Mouse (Mus musculus) embryonic facial prominence, embryonic 11.5 days (tissue): Measurements from ENCODE around the gene Asic2. TPM values are rescaled to one million over a fixed set of nuclear protein-coding genes. Genes with fewer than 3 reads are reported as not detected.

Source experiments
- ATAC-seq: fragments of 200-750 bp; cut with Nextera tagmentation; replicated peaks from 2 replicates; pipeline ENCODE4 v1.8.0; 2017; ENCODE audit warnings: low read depth; ENCODE audit not compliant: insufficient number of reproducible peaks, low FRiP score, low TSS enrichment
- DNase-seq: peaks from one replicate; pipeline ENCODE4 v3.0.0-alpha.2; 2015; ENCODE audit warnings: low spot score
- H3K27ac ChIP-seq: fragments of 300-500 bp; sonication (generic); replicated peaks from 2 replicates; pipeline ENCODE4 v1.5.1; 2014; ENCODE audit warnings: mild to moderate bottlenecking, low read depth, low read length, control low read depth
- H3K27me3 ChIP-seq: fragments of 300-500 bp; sonication (generic); 2 replicates; pipeline ENCODE4 v1.6.1; 2014; ENCODE audit warnings: mild to moderate bottlenecking, low read length, moderate library complexity, mixed read lengths; ENCODE audit not compliant: control insufficient read depth, insufficient read depth
- H3K36me3 ChIP-seq: fragments of 300-500 bp; sonication (generic); replicated peaks from 2 replicates; pipeline ENCODE4 v1.6.1; 2014; ENCODE audit warnings: low read depth, mild to moderate bottlenecking, low read length, moderate library complexity, mixed read lengths; ENCODE audit not compliant: control insufficient read depth, insufficient read depth
- H3K4me1 ChIP-seq: fragments of 300-500 bp; sonication (generic); 2 replicates; pipeline ENCODE4 v1.6.1; 2014; ENCODE audit warnings: low read length, mixed read lengths; ENCODE audit not compliant: control insufficient read depth, insufficient read depth
- H3K4me2 ChIP-seq: fragments of 300-500 bp; sonication (generic); 2 replicates; pipeline ENCODE4 v1.6.1; 2014; ENCODE audit warnings: low read depth, mild to moderate bottlenecking, control low read depth, low read length, moderate library complexity
- H3K4me3 ChIP-seq: fragments of 300-500 bp; sonication (generic); 2 replicates; pipeline ENCODE4 v1.5.1; 2014; ENCODE audit warnings: low read depth, low read length, control low read depth
- H3K9ac ChIP-seq: fragments of 300-500 bp; sonication (generic); replicated peaks from 2 replicates; pipeline ENCODE4 v1.6.1; 2014; ENCODE audit warnings: mild to moderate bottlenecking, control low read depth, low read length
- H3K9me3 ChIP-seq: fragments of 300-500 bp; sonication (generic); replicated peaks from 2 replicates; pipeline ENCODE4 v1.6.1; 2016; ENCODE audit warnings: mild to moderate bottlenecking, low read length, inconsistent platforms, mixed read lengths; ENCODE audit not compliant: control insufficient read depth
- WGBS: fragments of 180-500 bp; shearing (Covaris S2); extraction: QIAGEN DNeasy Blood & Tissue Kit; methylation state at CpG from one replicate; pipeline ENCODE4 v1.1.7; 2014; 5-methylcytosine and 5-hydroxymethylcytosine counted together
- polyA plus RNA-seq: library from polyadenylated mRNA; unstranded; fragments of >200 nt; fragmentation: Nextera tagmentation; extraction: Ambion mirVana; gene quantifications from 2 replicates; pipeline ENCODE4 v1.2.1, GENCODE M21; 2014

Asic2 gene
- polyA plus RNA-seq, 1 experiment from 2014 or later: 0.46 TPM

GRCm38 (mm10) chr11:81973699-81974098 is 5.4 kb upstream of the Asic2 start:
- ATAC-seq (no peak), DNase-seq (no peak)
- peaks cover 5% of the 10 kb centered on the region for H3K27me3 ChIP-seq
- no peaks in the 10 kb centered on the region for H3K4me1 ChIP-seq
- H3K4me2 ChIP-seq: no peak overlapping the region
- H3K27ac ChIP-seq: no peak overlapping the region
- no peak overlapping the region for H3K4me3 ChIP-seq
- WGBS: 47% methylated on average over 5 of the region's 5 CpGs
- H3K9ac ChIP-seq: no peak overlapping the region
- H3K9me3 ChIP-seq: no peaks in the 10 kb centered on the region
- H3K36me3 ChIP-seq: no peaks in the 10 kb centered on the region

GRCm38 (mm10) chr11:81972044-81972443 is 3.8 kb upstream of the Asic2 start:
- Histone ChIP-seq H3K9ac (no peak overlapping the region), H3K27ac (no peak overlapping the region), H3K36me3 (no peaks in the 10 kb centered on the region), H3K27me3 (peaks cover 13% of the 10 kb centered on the region), H3K4me2 (no peak overlapping the region), H3K4me1 (no peaks in the 10 kb centered on the region), H3K9me3 (no peaks in the 10 kb centered on the region), H3K4me3 (no peak overlapping the region)
- WGBS: 48% methylated on average over 3 of the region's 3 CpGs
- DNase-seq: no peak
- no peak for ATAC-seq

- Histone ChIP-seq H3K4me2 (no peak overlapping the region; the same call in 1 of the 2 replicates), H3K9ac (no peak overlapping the region), H3K9me3 (no peaks in the 10 kb centered on the region), H3K27me3 (peaks cover 16% of the 10 kb centered on the region), H3K4me1 (no peaks in the 10 kb centered on the region), H3K36me3 (no peaks in the 10 kb centered on the region), H3K27ac (no peak overlapping the region), H3K4me3 (no peak overlapping the region)
- WGBS: 13% methylated on average over 15 of the region's 15 CpGs
- DNase-seq (peak; percentile 81), ATAC-seq (no peak)
These were observed 1.5 kb downstream of the Asic2 start for GRCm38 (mm10) chr11:81966626-81967289.

- no peak overlapping the region for H3K9ac ChIP-seq
- no peak for DNase-seq
- no peak overlapping the region for H3K4me3 ChIP-seq
- no peaks in the 10 kb centered on the region for H3K4me1 ChIP-seq
- no peaks in the 10 kb centered on the region for H3K36me3 ChIP-seq
- H3K27me3 ChIP-seq: peaks cover 16% of the 10 kb centered on the region
- no peak overlapping the region for H3K27ac ChIP-seq
- no peak overlapping the region for H3K4me2 ChIP-seq
- H3K9me3 ChIP-seq: no peaks in the 10 kb centered on the region
- ATAC-seq: no peak
- 63% methylated on average over 11 of the region's 11 CpGs for WGBS
These were observed 2.3 kb downstream of the Asic2 start for GRCm38 (mm10) chr11:81965653-81966625.

- WGBS: 72% methylated on average over 4 of the region's 4 CpGs
- Histone ChIP-seq H3K9me3 (no peaks in the 10 kb centered on the region), H3K9ac (no peak overlapping the region), H3K27ac (no peak overlapping the region), H3K27me3 (peaks cover 14% of the 10 kb centered on the region), H3K4me1 (no peaks in the 10 kb centered on the region), H3K36me3 (no peaks in the 10 kb centered on the region), H3K4me2 (no peak overlapping the region), H3K4me3 (no peak overlapping the region)
- ATAC-seq (no peak), DNase-seq (no peak)
These were observed 3.7 kb downstream of the Asic2 start for GRCm38 (mm10) chr11:81964561-81964960.

GRCm38 (mm10) chr11:81954398-81954797 is 13.9 kb downstream of the Asic2 start:
- 64% methylated on average over 4 of the region's 4 CpGs for WGBS
- no peak for ATAC-seq

GRCm38 (mm10) chr11:81948021-81948420 is 20.2 kb downstream of the Asic2 start:
- ATAC-seq: no peak
- Histone ChIP-seq H3K4me1 (no peaks in the 10 kb centered on the region), H3K9ac (no peak overlapping the region), H3K4me3 (no peak overlapping the region), H3K27ac (no peak overlapping the region), H3K9me3 (no peaks in the 10 kb centered on the region), H3K27me3 (no peaks in the 10 kb centered on the region), H3K36me3 (no peaks in the 10 kb centered on the region), H3K4me2 (no peak overlapping the region)
- 79% methylated on average over 1 of the region's 1 CpGs for WGBS
- no peak for DNase-seq

More at GRCm38 (mm10) chr11:81954398-81954797, 13.9 kb downstream of the Asic2 start:
- H3K4me1 ChIP-seq: no peaks in the 10 kb centered on the region
- H3K9ac ChIP-seq: no peak overlapping the region
- no peaks in the 10 kb centered on the region for H3K36me3 ChIP-seq
- H3K4me3 ChIP-seq: no peak overlapping the region
- no peaks in the 10 kb centered on the region for H3K27me3 ChIP-seq
- H3K4me2 ChIP-seq: no peak overlapping the region
- H3K9me3 ChIP-seq: no peaks in the 10 kb centered on the region
- H3K27ac ChIP-seq: no peak overlapping the region
- no peak for DNase-seq

- H3K4me2 ChIP-seq: no peak overlapping the region
- no peak overlapping the region for H3K27ac ChIP-seq
- DNase-seq (no peak), ATAC-seq (no peak)
- H3K36me3 ChIP-seq: no peaks in the 10 kb centered on the region
- no peaks in the 10 kb centered on the region for H3K4me1 ChIP-seq
- H3K27me3 ChIP-seq: no peaks in the 10 kb centered on the region
- no peaks in the 10 kb centered on the region for H3K9me3 ChIP-seq
- WGBS: 90% methylated on average over 1 of the region's 1 CpGs
- H3K9ac ChIP-seq: no peak overlapping the region
- H3K4me3 ChIP-seq: no peak overlapping the region
These were observed 26.1 kb downstream of the Asic2 start for GRCm38 (mm10) chr11:81942167-81942566.
